Mouse (Mus musculus): ENCODE results near the gene Cacna1f. TPM values are rescaled to one million over a fixed set of nuclear protein-coding genes. Genes with fewer than 3 reads are reported as not detected.

Cacna1f gene
- 0.04 TPM in 1 of 2 replicates, not detected in the other for polyA plus RNA-seq (2014; fragmentation: Nextera tagmentation; extraction: Ambion mirVana)

GRCm38 (mm10) chrX:7606783-7607182, at the start of gene Cacna1f:
TSS of gene Cacna1f (plus strand) at chrX:7607083.
- Histone ChIP-seq H3K9ac (ENCODE audit: low read depth, low read length) (no peak within 1 kb of the TSS), H3K4me2 (replicated peaks; ENCODE audit: low read depth, low read length) (no peak within 1 kb of the TSS), H3K4me1 (ENCODE audit: control insufficient read depth, insufficient read depth, low read length) (no peaks in the 10 kb centered on the region), H3K4me3 (ENCODE audit: low read length) (no peak within 1 kb of the TSS), H3K27me3 (ENCODE audit: control insufficient read depth, insufficient read depth, low read length) (no peaks in the 10 kb centered on the region), H3K27ac (ENCODE audit: low read depth, low read length) (no peak within 1 kb of the TSS), H3K9me3 (ENCODE audit: control insufficient read depth, low read length) (no peaks in the 10 kb centered on the region), H3K36me3 (ENCODE audit: control insufficient read depth, insufficient read depth, low read length) (no peaks in the 10 kb centered on the region)
- ATAC-seq (ENCODE audit: low FRiP score, low TSS enrichment), result no peak
- WGBS, result 82% methylated on average over 6 of the region's 6 CpGs

GRCm38 (mm10) chrX:7563076-7563475, 43.8 kb upstream of the Cacna1f start:
- no peak overlapping the region for H3K4me3 ChIP-seq (ENCODE audit: low read length)
- 21% methylated on average over 2 of the region's 2 CpGs for WGBS
- H3K9ac ChIP-seq (ENCODE audit: low read depth, low read length), result no peak overlapping the region
- H3K27me3 ChIP-seq (ENCODE audit: control insufficient read depth, insufficient read depth, low read length), result no peaks in the 10 kb centered on the region
- H3K4me1 ChIP-seq (ENCODE audit: control insufficient read depth, insufficient read depth, low read length), result no peaks in the 10 kb centered on the region
- H3K9me3 ChIP-seq (ENCODE audit: control insufficient read depth, low read length), result no peaks in the 10 kb centered on the region
- H3K27ac ChIP-seq (ENCODE audit: low read depth, low read length), result no peak overlapping the region
- no peak overlapping the region for H3K4me2 ChIP-seq (replicated peaks; ENCODE audit: low read depth, low read length)
- H3K36me3 ChIP-seq (ENCODE audit: control insufficient read depth, insufficient read depth, low read length), result no peaks in the 10 kb centered on the region
- ATAC-seq (ENCODE audit: low FRiP score, low TSS enrichment), result no peak

GRCm38 (mm10) chrX:7566352-7566751, 40.5 kb upstream of the Cacna1f start:
- H3K27me3 ChIP-seq (ENCODE audit: control insufficient read depth, insufficient read depth, low read length), result no peaks in the 10 kb centered on the region
- no peaks in the 10 kb centered on the region for H3K36me3 ChIP-seq (ENCODE audit: control insufficient read depth, insufficient read depth, low read length)
- no peak overlapping the region for H3K9ac ChIP-seq (ENCODE audit: low read depth, low read length)
- H3K27ac ChIP-seq (ENCODE audit: low read depth, low read length), result no peak overlapping the region
- no peaks in the 10 kb centered on the region for H3K9me3 ChIP-seq (ENCODE audit: control insufficient read depth, low read length)
- no peaks in the 10 kb centered on the region for H3K4me1 ChIP-seq (ENCODE audit: control insufficient read depth, insufficient read depth, low read length)
- WGBS, result 78% methylated on average over 6 of the region's 6 CpGs
- no peak overlapping the region for H3K4me3 ChIP-seq (ENCODE audit: low read length)
- no peak overlapping the region for H3K4me2 ChIP-seq (replicated peaks; ENCODE audit: low read depth, low read length)
- ATAC-seq (ENCODE audit: low FRiP score, low TSS enrichment), result no peak

GRCm38 (mm10) chrX:7567491-7567890, 39.4 kb upstream of the Cacna1f start:
- H3K9me3 ChIP-seq (ENCODE audit: control insufficient read depth, low read length), result no peaks in the 10 kb centered on the region
- H3K4me2 ChIP-seq (replicated peaks; ENCODE audit: low read depth, low read length), result no peak overlapping the region
- no peaks in the 10 kb centered on the region for H3K36me3 ChIP-seq (ENCODE audit: control insufficient read depth, insufficient read depth, low read length)
- no peaks in the 10 kb centered on the region for H3K27me3 ChIP-seq (ENCODE audit: control insufficient read depth, insufficient read depth, low read length)
- H3K4me3 ChIP-seq (ENCODE audit: low read length), result no peak overlapping the region
- no peak for ATAC-seq (ENCODE audit: low FRiP score, low TSS enrichment)
- whole genome bisulfite sequencing, result 75% methylated on average over 9 of the region's 9 CpGs
- no peaks in the 10 kb centered on the region for H3K4me1 ChIP-seq (ENCODE audit: control insufficient read depth, insufficient read depth, low read length)
- H3K27ac ChIP-seq (ENCODE audit: low read depth, low read length), result no peak overlapping the region
- no peak overlapping the region for H3K9ac ChIP-seq (ENCODE audit: low read depth, low read length)

GRCm38 (mm10) chrX:7570481-7571175, 36.3 kb upstream of the Cacna1f start:
- no peak for ATAC-seq (ENCODE audit: low FRiP score, low TSS enrichment)

GRCm38 (mm10) chrX:7571565-7572136, 35.2 kb upstream of the Cacna1f start:
- 93% methylated on average over 9 of the region's 9 CpGs for WGBS
- H3K4me1 ChIP-seq (ENCODE audit: control insufficient read depth, insufficient read depth, low read length), result no peaks in the 10 kb centered on the region
- no peak overlapping the region for H3K27ac ChIP-seq (ENCODE audit: low read depth, low read length)
- no peak for ATAC-seq (ENCODE audit: low FRiP score, low TSS enrichment)
- no peaks in the 10 kb centered on the region for H3K36me3 ChIP-seq (ENCODE audit: control insufficient read depth, insufficient read depth, low read length)
- H3K4me2 ChIP-seq (replicated peaks; ENCODE audit: low read depth, low read length), result no peak overlapping the region
- H3K27me3 ChIP-seq (ENCODE audit: control insufficient read depth, insufficient read depth, low read length), result no peaks in the 10 kb centered on the region
- no peak overlapping the region for H3K9ac ChIP-seq (ENCODE audit: low read depth, low read length)
- H3K4me3 ChIP-seq (ENCODE audit: low read length), result no peak overlapping the region
- no peaks in the 10 kb centered on the region for H3K9me3 ChIP-seq (ENCODE audit: control insufficient read depth, low read length)

More at GRCm38 (mm10) chrX:7570481-7571175, 36.3 kb upstream of the Cacna1f start:
- WGBS, result 55% methylated on average over 7 of the region's 7 CpGs
- no peak overlapping the region for H3K9ac ChIP-seq (ENCODE audit: low read depth, low read length)
- H3K27ac ChIP-seq (ENCODE audit: low read depth, low read length), result no peak overlapping the region
- H3K4me3 ChIP-seq (ENCODE audit: low read length), result no peak overlapping the region
- no peak overlapping the region for H3K4me2 ChIP-seq (replicated peaks; ENCODE audit: low read depth, low read length)
- H3K4me1 ChIP-seq (ENCODE audit: control insufficient read depth, insufficient read depth, low read length), result no peaks in the 10 kb centered on the region
- no peaks in the 10 kb centered on the region for H3K36me3 ChIP-seq (ENCODE audit: control insufficient read depth, insufficient read depth, low read length)
- no peaks in the 10 kb centered on the region for H3K9me3 ChIP-seq (ENCODE audit: control insufficient read depth, low read length)
- H3K27me3 ChIP-seq (ENCODE audit: control insufficient read depth, insufficient read depth, low read length), result no peaks in the 10 kb centered on the region

GRCm38 (mm10) chrX:7572466-7572865, 34.4 kb upstream of the Cacna1f start:
- H3K9ac ChIP-seq (ENCODE audit: low read depth, low read length), result no peak overlapping the region
- H3K4me2 ChIP-seq (replicated peaks; ENCODE audit: low read depth, low read length), result peak overlapping the region; percentile 54
- no peak for ATAC-seq (ENCODE audit: low FRiP score, low TSS enrichment)
- no peaks in the 10 kb centered on the region for H3K27me3 ChIP-seq (ENCODE audit: control insufficient read depth, insufficient read depth, low read length)
- H3K27ac ChIP-seq (ENCODE audit: low read depth, low read length), result no peak overlapping the region
- WGBS, result 86% methylated on average over 10 of the region's 10 CpGs
- no peak overlapping the region for H3K4me3 ChIP-seq (ENCODE audit: low read length)
- H3K36me3 ChIP-seq (ENCODE audit: control insufficient read depth, insufficient read depth, low read length), result no peaks in the 10 kb centered on the region
- no peaks in the 10 kb centered on the region for H3K4me1 ChIP-seq (ENCODE audit: control insufficient read depth, insufficient read depth, low read length)
- no peaks in the 10 kb centered on the region for H3K9me3 ChIP-seq (ENCODE audit: control insufficient read depth, low read length)

GRCm38 (mm10) chrX:7573176-7574086, 33.5 kb upstream of the Cacna1f start, which contains the start of gene Foxp3:
TSS of gene Foxp3 (plus strand) at chrX:7573644.
- peak within 1 kb of the TSS; percentile 55 for H3K4me3 ChIP-seq (ENCODE audit: low read length)
- H3K4me1 ChIP-seq (ENCODE audit: control insufficient read depth, insufficient read depth, low read length), result no peaks in the 10 kb centered on the region
- H3K4me2 ChIP-seq (replicated peaks; ENCODE audit: low read depth, low read length), result peak within 1 kb of the TSS; percentile 54
- peak within 1 kb of the TSS; percentile 72 for H3K9ac ChIP-seq (ENCODE audit: low read depth, low read length)
- H3K9me3 ChIP-seq (ENCODE audit: control insufficient read depth, low read length), result no peaks in the 10 kb centered on the region
- no peaks in the 10 kb centered on the region for H3K36me3 ChIP-seq (ENCODE audit: control insufficient read depth, insufficient read depth, low read length)
- H3K27me3 ChIP-seq (ENCODE audit: control insufficient read depth, insufficient read depth, low read length), result no peaks in the 10 kb centered on the region
- peak within 1 kb of the TSS; percentile 59; the same call in 1 of the 2 replicates for H3K27ac ChIP-seq (ENCODE audit: low read depth, low read length)
- peak; percentile 75 for ATAC-seq (ENCODE audit: low FRiP score, low TSS enrichment)
- WGBS, result 38% methylated on average over 66 of the region's 72 CpGs

Measured in kidney, embryonic 14.5 days (tissue).